Mouse (Mus musculus) stomach, embryonic 15.5 days (tissue): Measurements from ENCODE around the gene Tor1aip2. TPM values are rescaled to one million over a fixed set of nuclear protein-coding genes. Genes with fewer than 3 reads are reported as not detected.
A peak's percentile ranks its signal among the peaks of the same experiment; 100 is the strongest.
"Not testable (repeated sequence)": the region's sequence is repeated elsewhere in the genome, so short reads cannot be mapped to it uniquely, and the experiment has no call there.

ENCODE experiments used
- ATAC-seq: fragments of 200-750 bp; cut with Nextera tagmentation; 2 replicates; pipeline ENCODE4 v1.8.0; 2017; ENCODE audit warnings: low read depth, moderate number of reproducible peaks, moderate TSS enrichment; ENCODE audit not compliant: insufficient read depth, low FRiP score
- H3K27ac ChIP-seq: fragments of 300-500 bp; sonication (generic); 2 replicates; pipeline ENCODE4 v1.5.1; 2015; ENCODE audit warnings: mild to moderate bottlenecking, inconsistent platforms
- H3K27me3 ChIP-seq: fragments of 300-500 bp; sonication (generic); replicated peaks from 2 replicates; pipeline ENCODE4 v1.6.1; 2015; ENCODE audit warnings: inconsistent platforms
- H3K36me3 ChIP-seq: fragments of 300-500 bp; sonication (generic); 2 replicates; pipeline ENCODE4 v1.6.1; 2015; ENCODE audit warnings: inconsistent platforms
- H3K4me1 ChIP-seq: fragments of 300-500 bp; sonication (generic); 2 replicates; pipeline ENCODE4 v1.6.1; 2015; ENCODE audit warnings: inconsistent platforms
- H3K4me2 ChIP-seq: fragments of 300-500 bp; sonication (generic); 2 replicates; pipeline ENCODE4 v1.6.1; 2015; ENCODE audit warnings: mild to moderate bottlenecking, inconsistent platforms
- H3K4me3 ChIP-seq: fragments of 300-500 bp; sonication (generic); replicated peaks from 2 replicates; pipeline ENCODE4 v1.5.1; 2015; ENCODE audit warnings: inconsistent platforms
- H3K9ac ChIP-seq: fragments of 300-500 bp; sonication (generic); 2 replicates; pipeline ENCODE4 v1.6.1; 2015; ENCODE audit warnings: inconsistent platforms
- H3K9me3 ChIP-seq: fragments of 300-500 bp; sonication (generic); 2 replicates; pipeline ENCODE4 v1.6.1; 2016; ENCODE audit warnings: inconsistent platforms
- WGBS: fragments of 180-500 bp; shearing (Covaris S2); methylation state at CpG from one replicate; pipeline ENCODE4 v1.1.7; 2015; 5-methylcytosine and 5-hydroxymethylcytosine counted together
- polyA plus RNA-seq: library from polyadenylated mRNA; unstranded; fragments of >200 nt; fragmentation: Nextera tagmentation; extraction: Ambion mirVana; gene quantifications from 2 replicates; pipeline ENCODE4 v1.2.1, GENCODE M21; 2015

Tor1aip2 gene
- polyA plus RNA-seq, 1 experiment from 2014 or later = 108 TPM

GRCm38 (mm10) chr1:156024831-156025503, 10.2 kb upstream of the Tor1aip2 start:
- Histone ChIP-seq H3K4me3 (no peak overlapping the region), H3K27me3 (no peaks in the 10 kb centered on the region), H3K36me3 (peaks cover 7% of the 10 kb centered on the region), H3K9ac (no peak overlapping the region), H3K4me2 (no peak overlapping the region), H3K9me3 (no peaks in the 10 kb centered on the region), H3K27ac (no peak overlapping the region), H3K4me1 (no peaks in the 10 kb centered on the region)
- 77% methylated on average over 8 of the region's 8 CpGs for WGBS
- no peak for ATAC-seq

DNA sequence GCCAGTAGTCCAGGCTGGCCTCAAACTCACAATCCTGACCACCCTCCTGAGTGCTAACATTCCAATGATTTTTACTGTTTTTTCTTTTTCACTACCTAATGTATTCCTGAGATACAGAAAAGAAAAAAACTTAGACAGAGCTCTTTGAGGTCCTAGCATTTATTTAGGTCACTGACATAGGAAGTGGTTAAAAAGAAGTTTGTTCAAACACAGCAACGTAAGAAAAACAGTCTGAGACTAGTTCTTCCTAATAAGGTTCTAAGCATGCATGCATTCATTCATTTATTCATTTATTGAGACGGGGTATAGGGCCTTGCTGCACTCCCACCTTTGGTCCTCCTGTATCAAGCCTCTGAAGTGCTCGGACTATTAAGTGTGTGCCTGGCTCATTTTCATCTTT, 7.4 kb upstream of the Tor1aip2 start:
- Histone ChIP-seq H3K4me1 (no peaks in the 10 kb centered on the region), H3K9me3 (no peaks in the 10 kb centered on the region), H3K4me3 (no peak overlapping the region), H3K27ac (no peak overlapping the region), H3K9ac (no peak overlapping the region), H3K27me3 (no peaks in the 10 kb centered on the region), H3K4me2 (no peak overlapping the region), H3K36me3 (peaks cover 23% of the 10 kb centered on the region)
- WGBS = 87% methylated on average over 3 of the region's 3 CpGs
- no peak for ATAC-seq

DNA sequence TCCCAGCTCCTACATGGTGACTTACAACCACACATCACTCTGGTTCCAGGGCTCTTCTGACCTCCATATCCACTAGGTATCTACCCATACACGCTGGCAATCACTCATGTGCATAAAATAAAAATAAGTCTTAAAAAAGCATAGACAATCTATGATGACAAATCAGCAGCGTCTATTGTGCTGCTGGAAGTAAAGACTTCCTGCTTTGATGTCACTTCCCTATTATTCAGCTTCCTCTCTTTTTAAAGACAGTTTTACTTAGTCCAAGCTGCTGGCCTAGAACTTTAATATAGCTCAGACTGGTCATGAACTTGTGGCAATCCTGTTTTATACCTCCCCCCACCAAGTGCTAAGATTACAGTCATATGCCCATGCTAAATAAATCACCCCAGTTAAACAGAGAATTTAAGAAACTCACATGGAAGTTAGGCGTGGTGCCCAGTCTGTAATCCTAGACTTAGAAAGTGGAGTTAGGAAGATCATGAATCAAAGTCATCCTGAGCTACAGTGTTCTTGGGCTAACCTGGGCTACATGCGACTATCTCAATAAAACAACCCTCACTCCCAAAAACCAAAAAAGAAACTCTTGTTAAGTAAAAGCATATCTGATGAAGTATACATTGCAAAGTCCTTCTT, 6.7 kb upstream of the Tor1aip2 start:
- no peak for ATAC-seq
- WGBS = 85% methylated on average over 4 of the region's 4 CpGs
- H3K4me1 ChIP-seq = no peaks in the 10 kb centered on the region
- no peaks in the 10 kb centered on the region for H3K27me3 ChIP-seq
- H3K9ac ChIP-seq = no peak overlapping the region
- no peak overlapping the region for H3K27ac ChIP-seq
- no peaks in the 10 kb centered on the region for H3K9me3 ChIP-seq
- no peak overlapping the region for H3K4me3 ChIP-seq
- peaks cover 24% of the 10 kb centered on the region for H3K36me3 ChIP-seq
- H3K4me2 ChIP-seq = no peak overlapping the region

DNA sequence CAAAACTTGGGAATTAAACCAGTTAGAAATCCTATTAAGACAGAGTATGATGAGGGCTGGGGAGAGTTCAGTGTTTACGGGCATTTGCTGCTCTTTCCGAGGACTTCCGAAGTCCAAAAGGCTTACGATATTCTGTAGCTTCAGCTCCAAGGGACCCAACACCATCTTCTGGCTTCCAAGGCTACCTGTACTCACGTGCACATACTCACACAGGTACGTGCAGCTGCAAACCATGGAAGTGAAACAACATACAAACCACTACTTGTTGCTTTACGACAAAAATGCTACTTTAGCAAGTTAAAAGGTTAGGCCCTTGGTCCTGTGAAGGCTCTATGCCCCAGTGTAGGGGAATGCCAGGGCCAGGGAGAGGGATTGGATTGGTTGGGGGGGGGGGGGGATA, 1.3 kb upstream of the Tor1aip2 start:
- peaks cover 2% of the 10 kb centered on the region; the same call in 1 of the 2 replicates for H3K4me1 ChIP-seq
- peaks cover 24% of the 10 kb centered on the region for H3K36me3 ChIP-seq
- no peak overlapping the region for H3K4me2 ChIP-seq
- H3K9me3 ChIP-seq = no peaks in the 10 kb centered on the region
- H3K9ac ChIP-seq = no peak overlapping the region
- no peak for ATAC-seq
- WGBS = 96% methylated on average over 7 of the region's 7 CpGs
- no peak overlapping the region for H3K27ac ChIP-seq
- H3K4me3 ChIP-seq = no peak overlapping the region
- no peaks in the 10 kb centered on the region for H3K27me3 ChIP-seq

- Histone ChIP-seq H3K27ac (peak overlapping the region; percentile 100; the same call in 1 of the 2 replicates), H3K4me2 (peak overlapping the region; percentile 65), H3K9ac (peak overlapping the region; percentile 83; the same call in 1 of the 2 replicates), H3K9me3 (no peaks in the 10 kb centered on the region), H3K27me3 (no peaks in the 10 kb centered on the region), H3K36me3 (peaks cover 20% of the 10 kb centered on the region), H3K4me3 (peak overlapping the region; percentile 87), H3K4me1 (peaks cover 2% of the 10 kb centered on the region; the same call in 1 of the 2 replicates)
- no peak for ATAC-seq
- 23% methylated on average over 1 of the region's 1 CpGs for WGBS
These were observed 542 bp upstream of the Tor1aip2 start for GRCm38 (mm10) chr1:156034661-156035060.

- Histone ChIP-seq H3K9ac (peak within 1 kb of the TSS; percentile 83), H3K4me3 (peak within 1 kb of the TSS; percentile 87), H3K4me2 (peak within 1 kb of the TSS; percentile 65), H3K36me3 (peaks cover 12% of the 10 kb centered on the region), H3K27me3 (no peaks in the 10 kb centered on the region), H3K4me1 (peaks cover 7% of the 10 kb centered on the region; the same call in 1 of the 2 replicates), H3K9me3 (no peaks in the 10 kb centered on the region), H3K27ac (peak within 1 kb of the TSS; percentile 100)
- under 1% methylated on average over 59 of the region's 59 CpGs for WGBS
- peak; percentile 92 for ATAC-seq
These were observed 931 bp downstream of the Tor1aip2 start, which contains the start of gene Tor1aip1 for GRCm38 (mm10) chr1:156035930-156036737. Gene Tor1aip1, minus strand, starts transcription at chr1:156036480.

DNA sequence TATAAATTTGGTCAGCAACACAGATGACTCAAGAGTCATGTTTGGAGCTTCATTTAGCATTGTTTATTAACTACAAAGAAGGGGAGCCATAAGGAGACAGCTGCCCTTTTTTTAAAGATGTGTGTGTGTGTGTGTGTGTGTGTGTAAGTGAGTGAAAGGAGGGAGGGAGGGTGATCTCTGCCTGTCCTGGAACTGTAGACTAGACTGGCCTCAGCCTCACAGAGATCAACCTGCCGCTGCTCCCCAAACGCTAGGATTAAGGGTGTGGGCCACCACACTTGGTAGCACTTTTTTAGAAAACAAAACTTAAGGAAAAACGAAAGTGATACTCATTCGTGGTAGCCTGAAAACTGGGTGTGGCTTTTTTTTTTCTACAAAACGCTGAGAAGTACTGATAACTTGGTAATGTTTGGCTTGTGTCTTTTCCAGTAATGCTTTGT, 2.0 kb downstream of the Tor1aip2 start:
- Histone ChIP-seq H3K4me1 (peaks cover 12% of the 10 kb centered on the region), H3K9ac (no peak overlapping the region), H3K27me3 (no peaks in the 10 kb centered on the region), H3K9me3 (no peaks in the 10 kb centered on the region), H3K36me3 (peaks cover 6% of the 10 kb centered on the region; the same call in 1 of the 2 replicates), H3K4me2 (peak overlapping the region; percentile 65), H3K4me3 (peak overlapping the region; percentile 27), H3K27ac (peak overlapping the region; percentile 81)
- ATAC-seq = no peak
- 32% methylated on average over 5 of the region's 5 CpGs for WGBS

- H3K4me2 ChIP-seq, H3K4me3 ChIP-seq, H3K36me3 ChIP-seq, H3K9ac ChIP-seq, H3K27me3 ChIP-seq, H3K9me3 ChIP-seq, ATAC-seq: not testable (repeated sequence)
- Histone ChIP-seq H3K27ac (0 out of 2 replicates have a peak overlapping the region, but pooled peaks have one; percentile 36), H3K4me1 (peaks cover 24% of the 10 kb centered on the region)
- 67% methylated on average over 7 of the region's 7 CpGs for WGBS
These were observed 4.8 kb downstream of the Tor1aip2 start for GRCm38 (mm10) chr1:156039989-156040388.

DNA sequence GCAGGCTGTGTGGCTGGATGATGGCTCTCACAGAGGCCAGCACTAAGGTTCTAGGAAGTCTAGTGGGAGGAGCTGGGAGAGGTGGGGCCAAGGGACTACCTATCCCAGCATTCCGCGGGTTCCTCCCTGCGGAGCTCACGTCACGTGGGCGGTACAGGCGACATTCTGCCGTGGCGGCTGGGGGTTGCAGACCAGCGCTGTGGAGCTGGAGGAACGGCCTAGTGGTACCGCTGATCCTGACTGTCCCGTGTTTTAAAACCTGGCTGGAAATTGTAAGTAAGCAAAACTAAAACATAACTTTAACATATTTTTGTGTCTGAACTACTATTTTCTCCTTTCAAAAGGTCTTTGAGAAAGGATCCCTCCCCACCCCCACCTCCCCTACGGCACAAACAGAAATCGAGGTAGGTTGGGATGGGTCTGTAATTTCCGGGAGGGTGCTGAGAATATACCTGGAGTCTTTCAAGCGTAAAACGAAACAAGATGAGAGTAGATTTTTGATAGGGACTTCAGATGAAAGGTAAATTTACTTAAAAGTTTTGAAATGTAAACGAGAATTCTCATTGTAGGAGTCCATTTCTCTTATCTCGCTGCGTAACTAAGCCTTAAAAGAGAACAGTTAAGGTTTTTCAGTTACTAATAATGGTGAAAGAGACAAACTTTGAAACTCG, 5.7 kb downstream of the Tor1aip2 start:
- Histone ChIP-seq H3K36me3 (no peaks in the 10 kb centered on the region), H3K4me3 (peak overlapping the region; percentile 60), H3K9ac (peak overlapping the region; percentile 31; the same call in 1 of the 2 replicates), H3K27ac (peak overlapping the region; percentile 68), H3K4me1 (peaks cover 24% of the 10 kb centered on the region), H3K4me2 (peak overlapping the region; percentile 35), H3K9me3 (no peaks in the 10 kb centered on the region), H3K27me3 (no peaks in the 10 kb centered on the region)
- WGBS = 1% methylated on average over 22 of the region's 22 CpGs
- peak; percentile 85 for ATAC-seq

GRCm38 (mm10) chr1:156041451-156042241, 6.4 kb downstream of the Tor1aip2 start:
- Histone ChIP-seq H3K27me3 (no peaks in the 10 kb centered on the region), H3K4me3 (peak overlapping the region; percentile 41), H3K9ac (no peak overlapping the region; the same call in 1 of the 2 replicates), H3K27ac (peak overlapping the region; percentile 61; the same call in 1 of the 2 replicates), H3K4me2 (peak overlapping the region; percentile 68), H3K4me1 (peaks cover 24% of the 10 kb centered on the region), H3K36me3 (no peaks in the 10 kb centered on the region), H3K9me3 (no peaks in the 10 kb centered on the region)
- no peak for ATAC-seq
- 24% methylated on average over 7 of the region's 7 CpGs for WGBS
